Mouse (Mus musculus): Measurements from ENCODE around the gene Tmem176a. TPM values are rescaled to one million over a fixed set of nuclear protein-coding genes. Genes with fewer than 3 reads are reported as not detected.
"Not testable (repeated sequence)": the region's sequence is repeated elsewhere in the genome, so short reads cannot be mapped to it uniquely, and the experiment has no call there.

Tmem176a gene
- polyA plus RNA-seq, 1 experiment from 2014 or later: 56.6 TPM

- H3K27me3 ChIP-seq; H3K9me3 ChIP-seq; ATAC-seq (ENCODE audit: low FRiP score, low read depth); H3K4me3 ChIP-seq; H3K36me3 ChIP-seq; H3K4me2 ChIP-seq (replicated peaks); H3K4me1 ChIP-seq; H3K27ac ChIP-seq; H3K9ac ChIP-seq: not testable (repeated sequence)
- WGBS: 27% methylated on average over 1 of the region's 1 CpGs
These were observed 25.7 kb downstream of the Tmem176a start for GRCm38 (mm10) chr6:48866355-48866950.

GRCm38 (mm10) chr6:48867158-48867557, 26.4 kb downstream of the Tmem176a start:
- Histone ChIP-seq H3K27ac (no peak overlapping the region), H3K4me3 (no peak overlapping the region), H3K9me3 (no peaks in the 10 kb centered on the region), H3K4me2 (replicated peaks) (no peak overlapping the region), H3K4me1 (no peaks in the 10 kb centered on the region), H3K36me3 (no peaks in the 10 kb centered on the region), H3K9ac (no peak overlapping the region), H3K27me3 (no peaks in the 10 kb centered on the region)
- no peak for ATAC-seq (ENCODE audit: low FRiP score, low read depth)
- 62% methylated on average over 4 of the region's 4 CpGs for WGBS

- no peak overlapping the region for H3K27ac ChIP-seq
- 92% methylated on average over 2 of the region's 2 CpGs for WGBS
- ATAC-seq (ENCODE audit: low FRiP score, low read depth): no peak
- no peak overlapping the region for H3K4me3 ChIP-seq
- H3K27me3 ChIP-seq: no peaks in the 10 kb centered on the region
- no peaks in the 10 kb centered on the region for H3K9me3 ChIP-seq
- H3K9ac ChIP-seq: no peak overlapping the region
- H3K4me1 ChIP-seq: no peaks in the 10 kb centered on the region
- H3K36me3 ChIP-seq: no peaks in the 10 kb centered on the region
- no peak overlapping the region for H3K4me2 ChIP-seq (replicated peaks)
These were observed 29.1 kb downstream of the Tmem176a start for GRCm38 (mm10) chr6:48869774-48870173.

- WGBS: 87% methylated on average over 5 of the region's 5 CpGs
- H3K4me3 ChIP-seq: no peak within 1 kb of the TSS
- no peak for ATAC-seq (ENCODE audit: low FRiP score, low read depth)
- no peaks in the 10 kb centered on the region for H3K9me3 ChIP-seq
- H3K36me3 ChIP-seq: no peaks in the 10 kb centered on the region
- no peaks in the 10 kb centered on the region for H3K4me1 ChIP-seq
- H3K27ac ChIP-seq: no peak within 1 kb of the TSS
- H3K27me3 ChIP-seq: no peaks in the 10 kb centered on the region
- no peak within 1 kb of the TSS for H3K4me2 ChIP-seq (replicated peaks)
- no peak within 1 kb of the TSS for H3K9ac ChIP-seq
These were observed 31.9 kb downstream of the Tmem176a start, which contains the start of gene Aoc1 for GRCm38 (mm10) chr6:48872596-48872995. Aoc1 (plus strand) TSS chr6:48872896.

- H3K4me3 ChIP-seq: no peak overlapping the region
- H3K36me3 ChIP-seq: no peaks in the 10 kb centered on the region
- H3K9ac ChIP-seq: no peak overlapping the region
- no peaks in the 10 kb centered on the region for H3K9me3 ChIP-seq
- H3K27ac ChIP-seq: no peak overlapping the region
- WGBS: 78% methylated on average over 4 of the region's 4 CpGs
- ATAC-seq (ENCODE audit: low FRiP score, low read depth): no peak
- no peaks in the 10 kb centered on the region for H3K4me1 ChIP-seq
- no peak overlapping the region for H3K4me2 ChIP-seq (replicated peaks)
- no peaks in the 10 kb centered on the region for H3K27me3 ChIP-seq
These were observed 33.9 kb downstream of the Tmem176a start for GRCm38 (mm10) chr6:48874576-48874975.

- H3K4me3 ChIP-seq: no peak overlapping the region
- no peak overlapping the region for H3K27ac ChIP-seq
- H3K4me1 ChIP-seq: no peaks in the 10 kb centered on the region
- WGBS: 89% methylated on average over 6 of the region's 6 CpGs
- H3K4me2 ChIP-seq (replicated peaks): no peak overlapping the region
- H3K27me3 ChIP-seq: no peaks in the 10 kb centered on the region
- H3K9me3 ChIP-seq: no peaks in the 10 kb centered on the region
- ATAC-seq (ENCODE audit: low FRiP score, low read depth): no peak
- no peaks in the 10 kb centered on the region for H3K36me3 ChIP-seq
- H3K9ac ChIP-seq: no peak overlapping the region
These were observed 34.8 kb downstream of the Tmem176a start for GRCm38 (mm10) chr6:48875515-48875914.

- H3K4me3 ChIP-seq: no peak overlapping the region
- no peak for ATAC-seq (ENCODE audit: low FRiP score, low read depth)
- H3K9ac ChIP-seq: no peak overlapping the region
- no peak overlapping the region for H3K27ac ChIP-seq
- WGBS: 48% methylated on average over 5 of the region's 5 CpGs
- H3K9me3 ChIP-seq: no peaks in the 10 kb centered on the region
- no peaks in the 10 kb centered on the region for H3K36me3 ChIP-seq
- H3K4me1 ChIP-seq: no peaks in the 10 kb centered on the region
- no peak overlapping the region for H3K4me2 ChIP-seq (replicated peaks)
- no peaks in the 10 kb centered on the region for H3K27me3 ChIP-seq
These were observed 35.9 kb downstream of the Tmem176a start for GRCm38 (mm10) chr6:48876510-48877135.

- no peak overlapping the region for H3K4me3 ChIP-seq
- no peak for ATAC-seq (ENCODE audit: low FRiP score, low read depth)
These were observed 53.5 kb downstream of the Tmem176a start for GRCm38 (mm10) chr6:48894203-48894602.

GRCm38 (mm10) chr6:48894938-48895818, 54.5 kb downstream of the Tmem176a start:
- H3K27ac ChIP-seq: no peak overlapping the region
- H3K27me3 ChIP-seq: no peaks in the 10 kb centered on the region
- H3K4me3 ChIP-seq: no peak overlapping the region
- H3K9me3 ChIP-seq: peaks cover 4% of the 10 kb centered on the region; the same call in 1 of the 2 replicates
- no peaks in the 10 kb centered on the region for H3K36me3 ChIP-seq
- no peak for ATAC-seq (ENCODE audit: low FRiP score, low read depth)
- H3K9ac ChIP-seq: no peak overlapping the region
- H3K4me2 ChIP-seq (replicated peaks): no peak overlapping the region
- WGBS: 88% methylated on average over 8 of the region's 8 CpGs
- H3K4me1 ChIP-seq: no peaks in the 10 kb centered on the region

More at GRCm38 (mm10) chr6:48894203-48894602, 53.5 kb downstream of the Tmem176a start:
- no peaks in the 10 kb centered on the region for H3K36me3 ChIP-seq
- WGBS: 77% methylated on average over 4 of the region's 4 CpGs
- no peak overlapping the region for H3K4me2 ChIP-seq (replicated peaks)
- H3K27me3 ChIP-seq: no peaks in the 10 kb centered on the region
- no peak overlapping the region for H3K27ac ChIP-seq
- H3K9ac ChIP-seq: no peak overlapping the region
- no peaks in the 10 kb centered on the region for H3K4me1 ChIP-seq
- H3K9me3 ChIP-seq: peaks cover 4% of the 10 kb centered on the region; the same call in 1 of the 2 replicates

GRCm38 (mm10) chr6:48895941-48896340, 55.2 kb downstream of the Tmem176a start:
- H3K27me3 ChIP-seq: no peaks in the 10 kb centered on the region
- no peak overlapping the region for H3K9ac ChIP-seq
- H3K4me3 ChIP-seq: no peak overlapping the region
- peaks cover 4% of the 10 kb centered on the region; the same call in 1 of the 2 replicates for H3K9me3 ChIP-seq
- no peak overlapping the region for H3K4me2 ChIP-seq (replicated peaks)
- H3K4me1 ChIP-seq: no peaks in the 10 kb centered on the region
- WGBS: 89% methylated on average over 5 of the region's 5 CpGs
- ATAC-seq (ENCODE audit: low FRiP score, low read depth): no peak
- no peak overlapping the region for H3K27ac ChIP-seq
- no peaks in the 10 kb centered on the region for H3K36me3 ChIP-seq

All from limb, embryonic 13.5 days (tissue).